Mouse (Mus musculus): ENCODE measurements around the gene Rbm18.

- no peak for TF ChIP-seq CTCF (IDR thresholded peaks at IDR 0.05; ENCODE audit: low read depth)
- no peak for TF ChIP-seq EP300 (IDR thresholded peaks at IDR 0.05; ENCODE audit: low read depth)
Observed at GRCm38 (mm10) chr2:36099739-36100138, 36.8 kb downstream of the Rbm18 start.

Data from heart, postnatal 0 days (tissue).